Comparison of ENCODE assay signal across 14 mouse cellular contexts in genomic region chr9:62284266-62284665, GRCm38 (mm10). TPM values are rescaled to one million over a fixed set of nuclear protein-coding genes. Genes with fewer than 3 reads are reported as not detected.
DNase-seq lines count a peak whose midpoint lies in the region; ATAC-seq lines count a peak whose summit lies in the region.
"Had no signal": no experiment of that assay in that cellular context is flagged by ENCODE, and none has a peak within 500 bp of the region (broad histone marks: within the 10 kb centered on the region; RNA-seq: fewer than 3 reads in every experiment).

No protein-coding gene starts in this region.

- no peak overlapping the region for H3K27ac ChIP-seq in forebrain, embryonic 14.5 days (ENCODE audit: low read depth, low read length)
- no peak overlapping the region for H3K27ac ChIP-seq in midbrain, embryonic 15.5 days
- H3K27ac ChIP-seq: heart, embryonic 15.5 days had no signal

- intact Hi-C loops in left cerebral cortex, postnatal 25 days (cut with DNase I), result loop anchor here (2.0 to 10.0 kb wide), 2 partner anchors 543 to 851 kb away; no protein-coding TSS in a partner anchor

- ATAC-seq in forebrain, embryonic 14.5 days, result no peak
- ATAC-seq in midbrain, embryonic 15.5 days (replicated peaks), result no peak

- H3K4me2 ChIP-seq in forebrain, embryonic 14.5 days (ENCODE audit: low read length), result no peak overlapping the region
- no peak overlapping the region for H3K4me2 ChIP-seq in midbrain, embryonic 15.5 days
- H3K4me2 ChIP-seq: heart, embryonic 15.5 days; lung, embryonic 14.5 days had no signal

- DNase-seq in 416B (ENCODE audit: low read depth), result peak; percentile 87
- DNase-seq in NIH3T3 (ENCODE audit: low read depth), result peak; percentile 48
- DNase-seq in frontal cortex, postnatal 10 days (ENCODE audit: low spot score in 2 of 2), result peak; percentile 37 to 49
- peak; percentile 69 to 97 for DNase-seq in left cerebral cortex, postnatal 25 days (ENCODE audit: low spot score in 2 of 2)
- no peak for DNase-seq in forebrain, embryonic 14.5 days (ENCODE audit: low spot score)
- no peak for DNase-seq in MN1 (ENCODE audit: low spot score)
- DNase-seq: lung, embryonic 14.5 days; midbrain, embryonic 14.5 days; thymus, adult 2 months had no signal

- 71% methylated on average over 7 of the region's 7 CpGs for WGBS in forebrain, embryonic 14.5 days
- WGBS in midbrain, embryonic 15.5 days, result 60% methylated on average over 7 of the region's 7 CpGs

- H3K4me1 ChIP-seq in forebrain, embryonic 14.5 days (ENCODE audit: control insufficient read depth, insufficient read depth, low read length), result no peaks in the 10 kb centered on the region
- H3K4me1 ChIP-seq in midbrain, embryonic 15.5 days, result no peaks in the 10 kb centered on the region
- H3K4me1 ChIP-seq: heart, embryonic 15.5 days had no signal

- no peak overlapping the region for H3K9ac ChIP-seq in forebrain, embryonic 14.5 days (ENCODE audit: low read length)
- H3K9ac ChIP-seq in midbrain, embryonic 15.5 days, result no peak overlapping the region
- H3K9ac ChIP-seq: heart, embryonic 15.5 days; lung, embryonic 14.5 days had no signal

- no peaks in the 10 kb centered on the region for H3K9me3 ChIP-seq in forebrain, embryonic 14.5 days (replicated peaks; ENCODE audit: control insufficient read depth, low read length)
- no peaks in the 10 kb centered on the region for H3K9me3 ChIP-seq in midbrain, embryonic 15.5 days
- H3K9me3 ChIP-seq: G1E; heart, embryonic 15.5 days had no signal

- no peak overlapping the region for H3K4me3 ChIP-seq in forebrain, embryonic 14.5 days (ENCODE audit: low read depth, low read length)
- H3K4me3 ChIP-seq in midbrain, embryonic 15.5 days, result no peak overlapping the region
- H3K4me3 ChIP-seq: heart, embryonic 15.5 days had no signal

- no peaks in the 10 kb centered on the region for H3K27me3 ChIP-seq in forebrain, embryonic 14.5 days (replicated peaks; ENCODE audit: control insufficient read depth, insufficient read depth, low read length)
- H3K27me3 ChIP-seq in midbrain, embryonic 15.5 days (replicated peaks), result no peaks in the 10 kb centered on the region
- H3K27me3 ChIP-seq: heart, embryonic 15.5 days had no signal

- no peaks in the 10 kb centered on the region for H3K36me3 ChIP-seq in forebrain, embryonic 14.5 days (ENCODE audit: control insufficient read depth, insufficient read depth, low read length)
- no peaks in the 10 kb centered on the region for H3K36me3 ChIP-seq in midbrain, embryonic 15.5 days (replicated peaks)
- H3K36me3 ChIP-seq: G1E; heart, embryonic 15.5 days had no signal

RNA-seq across cellular contexts. Expression of gene Spesp1, which starts 2.3 kb away (rescaled TPM):
- not detected for total RNA-seq in left cerebral cortex, postnatal 25 days (2021)
- polyA plus RNA-seq in forebrain, embryonic 14.5 days (2014; fragmentation: Nextera tagmentation; extraction: Ambion mirVana), result not detected in 2 replicates
- polyA plus RNA-seq in midbrain, embryonic 15.5 days (2015; fragmentation: Nextera tagmentation; extraction: Ambion mirVana), result not detected in 2 replicates
- total RNA-seq: gastrocnemius, adult 18-20 months had no signal
- polyA plus RNA-seq: G1E; heart, embryonic 15.5 days; intestine, embryonic 14.5 days; lung, embryonic 14.5 days; midbrain, embryonic 14.5 days had no signal

RNA-seq across cellular contexts. Expression of gene Anp32a, which starts 56.8 kb away (rescaled TPM):
- 100 to 1,000 TPM; 270 to 271 TPM for total RNA-seq in left cerebral cortex, postnatal 25 days (2021)
- polyA plus RNA-seq in forebrain, embryonic 14.5 days (2014; fragmentation: Nextera tagmentation; extraction: Ambion mirVana), result 115 and 118 TPM in 2 replicates
- 103 and 107 TPM in 2 replicates for polyA plus RNA-seq in midbrain, embryonic 15.5 days (2015; fragmentation: Nextera tagmentation; extraction: Ambion mirVana)

Comparison
In these comparisons a context has a peak if more than half of its experiments do, and no peak if none do; other contexts are left out.
1. DNase-seq: peak in 416B (single experiment), NIH3T3 (single experiment), frontal cortex, postnatal 10 days (2 of 2) and left cerebral cortex, postnatal 25 days (2 of 2); none in forebrain, embryonic 14.5 days (single experiment) and MN1 (single experiment).